Mouse (Mus musculus) ovary, postnatal 14 days (tissue): Measurements from ENCODE around the gene Hoxc13.

Source experiments
- DNase-seq: peaks from one replicate; pipeline ENCODE4 v3.0.0; 2022; ENCODE audit warnings: low spot score

The Hoxc13 gene

GRCm38 (mm10) chr15:102965003-102965891 lies 44.3 kb downstream of the Hoxc13 start:
- no peak for DNase-seq

- peak; percentile 89 for DNase-seq
Observed at GRCm38 (mm10) chr15:102965892-102966775, 45.2 kb downstream of the Hoxc13 start.

GRCm38 (mm10) chr15:102966776-102967311 lies 45.9 kb downstream of the Hoxc13 start, which contains the start of gene Hoxc10:
Gene Hoxc10 (plus strand): TSS chr15:102966796.
- DNase-seq, result no peak

GRCm38 (mm10) chr15:102967312-102967510 lies 46.3 kb downstream of the Hoxc13 start, which contains the start of gene Hoxc5:
Gene Hoxc5 (plus strand): TSS chr15:102967443.
- DNase-seq, result no peak

DNA sequence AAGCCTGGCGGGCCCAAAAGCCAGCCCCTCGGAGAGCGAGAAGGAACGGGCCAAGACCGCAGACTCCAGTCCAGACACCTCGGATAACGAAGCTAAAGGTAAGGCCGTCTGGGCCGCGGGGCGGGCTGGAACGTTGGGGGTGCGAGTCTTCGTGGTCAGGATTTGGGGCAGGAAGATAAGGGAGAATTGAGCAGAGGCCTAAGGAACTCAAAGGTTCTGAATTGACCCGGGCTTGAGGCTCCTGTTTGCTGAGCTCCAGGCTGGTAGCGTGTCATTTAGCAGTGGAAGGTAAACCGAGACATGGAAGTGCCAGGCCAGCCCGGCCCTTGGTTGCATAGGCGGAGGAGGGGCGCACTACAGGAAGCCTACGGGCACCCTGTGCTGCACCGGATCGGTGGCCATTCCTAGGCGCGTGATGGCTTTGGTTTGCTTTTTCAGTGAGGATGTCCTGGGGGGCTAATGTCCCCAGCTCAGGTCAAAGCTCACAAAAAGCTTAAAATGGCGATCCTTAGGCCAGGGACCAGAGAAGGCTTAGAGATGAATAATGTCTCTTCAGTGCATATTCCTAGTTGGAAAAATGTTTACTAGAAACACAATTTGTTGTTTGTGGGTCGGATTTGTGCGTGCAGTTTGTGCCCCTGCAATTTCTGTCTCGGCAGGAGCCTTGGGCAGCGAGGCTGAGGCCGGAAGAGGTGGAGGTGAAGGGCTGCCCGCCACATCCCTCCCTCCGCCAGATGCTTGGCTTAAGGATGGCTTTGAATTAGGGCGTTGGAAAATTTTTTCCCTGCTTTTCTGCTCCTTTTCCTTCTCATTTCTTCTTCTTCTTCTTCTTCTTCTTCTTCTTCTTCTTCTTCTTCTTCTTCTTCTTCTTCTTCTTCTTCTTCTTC lies 46.9 kb downstream of the Hoxc13 start:
- DNase-seq, result no peak

DNA sequence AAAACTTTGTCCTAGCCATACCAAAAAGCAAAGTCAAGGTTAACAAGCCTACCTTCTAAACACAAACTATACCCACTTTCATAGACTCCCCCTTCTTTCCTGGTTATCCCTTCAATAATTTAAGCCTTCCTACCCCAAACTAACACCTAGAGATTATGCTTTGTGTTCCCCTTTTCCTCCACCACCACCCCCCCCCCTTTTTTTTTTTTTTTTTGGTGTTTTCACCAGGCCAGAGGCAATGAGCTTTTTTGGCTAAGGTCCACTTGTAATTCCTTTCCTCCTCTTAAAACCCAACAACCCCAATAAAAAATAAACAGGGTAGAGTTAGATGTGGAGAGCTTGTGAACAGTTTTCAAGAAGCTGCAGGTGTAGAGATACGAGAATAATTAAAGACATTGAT lies 48.4 kb downstream of the Hoxc13 start:
- no peak for DNase-seq

DNA sequence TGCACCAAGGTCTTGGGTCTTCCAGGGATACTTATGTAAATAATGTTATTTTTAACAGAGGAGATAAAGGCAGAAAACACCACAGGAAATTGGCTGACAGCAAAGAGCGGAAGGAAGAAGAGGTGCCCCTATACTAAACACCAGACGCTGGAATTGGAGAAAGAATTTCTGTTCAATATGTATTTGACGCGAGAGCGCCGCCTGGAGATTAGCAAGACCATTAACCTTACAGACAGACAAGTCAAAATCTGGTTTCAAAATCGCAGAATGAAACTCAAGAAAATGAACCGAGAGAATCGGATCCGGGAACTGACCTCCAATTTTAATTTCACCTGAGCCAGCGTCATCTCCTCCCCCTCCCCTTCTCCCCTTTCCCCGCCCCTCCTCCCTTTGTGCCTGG lies 49.8 kb downstream of the Hoxc13 start:
- no peak for DNase-seq

GRCm38 (mm10) chr15:102972254-102972653 lies 51.4 kb downstream of the Hoxc13 start:
- no peak for DNase-seq

DNA sequence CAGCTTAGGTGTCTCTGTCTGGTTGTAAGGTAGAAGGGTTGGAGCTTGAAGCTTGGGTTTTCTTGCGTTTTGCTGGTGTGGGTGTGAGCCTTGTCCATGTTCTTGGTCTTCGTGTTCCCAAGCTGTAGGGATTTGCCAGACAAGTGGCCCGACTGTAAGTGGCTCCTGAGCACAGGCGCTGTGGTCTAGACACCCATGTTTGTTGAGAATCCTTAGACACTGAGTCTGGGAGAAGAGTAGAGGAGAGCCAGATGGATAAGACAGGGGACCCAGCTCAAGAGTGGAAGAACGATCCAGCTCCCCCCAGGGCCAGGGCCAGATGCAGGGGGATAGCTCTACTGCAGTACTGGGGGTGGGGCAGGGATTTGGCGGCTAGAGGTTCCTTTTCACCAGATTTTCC lies 51.9 kb downstream of the Hoxc13 start:
- DNase-seq, result no peak

GRCm38 (mm10) chr15:102975034-102975433 lies 54.1 kb downstream of the Hoxc13 start:
- no peak for DNase-seq

GRCm38 (mm10) chr15:102975688-102976111 lies 54.8 kb downstream of the Hoxc13 start:
- DNase-seq, result no peak

- DNase-seq, result no peak
Observed at GRCm38 (mm10) chr15:102976171-102976570, 55.3 kb downstream of the Hoxc13 start, which contains the start of gene Hoxc9. Gene Hoxc9 (plus strand): TSS chr15:102976439.

- DNase-seq, result no peak
Observed at GRCm38 (mm10) chr15:102976631-102977422, 55.9 kb downstream of the Hoxc13 start.

GRCm38 (mm10) chr15:102977423-102977974 lies 56.6 kb downstream of the Hoxc13 start:
- no peak for DNase-seq
